Mouse (Mus musculus) hindbrain, embryonic 12.5 days (tissue): ENCODE data around the gene Abca13. TPM values are rescaled to one million over a fixed set of nuclear protein-coding genes. Genes with fewer than 3 reads are reported as not detected.

ENCODE experiments used
- ATAC-seq: fragments of 200-750 bp; cut with Nextera tagmentation; 2 replicates; pipeline ENCODE4 v1.8.0; 2017; ENCODE audit warnings: moderate TSS enrichment; ENCODE audit not compliant: low FRiP score
- H3K27ac ChIP-seq: fragments of 300-500 bp; sonication (generic); 2 replicates; pipeline ENCODE4 v1.5.1; 2016; ENCODE audit warnings: mild to moderate bottlenecking
- H3K27me3 ChIP-seq: fragments of 300-500 bp; sonication (generic); 2 replicates; pipeline ENCODE4 v1.6.1; 2016; ENCODE audit warnings: mild to moderate bottlenecking
- H3K36me3 ChIP-seq: fragments of 300-500 bp; sonication (generic); 2 replicates; pipeline ENCODE4 v1.6.1; 2016; ENCODE audit warnings: mild to moderate bottlenecking
- H3K4me1 ChIP-seq: fragments of 300-500 bp; sonication (generic); 2 replicates; pipeline ENCODE4 v1.6.1; 2016
- H3K4me2 ChIP-seq: fragments of 300-500 bp; sonication (generic); replicated peaks from 2 replicates; pipeline ENCODE4 v1.6.1; 2016; ENCODE audit warnings: mild to moderate bottlenecking
- H3K4me3 ChIP-seq: fragments of 300-500 bp; sonication (generic); 2 replicates; pipeline ENCODE4 v1.5.1; 2016; ENCODE audit warnings: mild to moderate bottlenecking
- H3K9ac ChIP-seq: fragments of 300-500 bp; sonication (generic); 2 replicates; pipeline ENCODE4 v1.6.1; 2016; ENCODE audit warnings: mild to moderate bottlenecking, moderate library complexity
- H3K9me3 ChIP-seq: fragments of 300-500 bp; sonication (generic); replicated peaks from 2 replicates; pipeline ENCODE4 v1.6.1; 2016; ENCODE audit warnings: mild to moderate bottlenecking
- WGBS: fragments of 180-500 bp; shearing (Covaris S2); methylation state at CpG from one replicate; pipeline ENCODE4 v1.1.7; 2016; 5-methylcytosine and 5-hydroxymethylcytosine counted together
- polyA plus RNA-seq: library from polyadenylated mRNA; unstranded; fragments of >200 nt; fragmentation: Nextera tagmentation; extraction: Ambion mirVana; gene quantifications from 2 replicates; pipeline ENCODE4 v1.2.1, GENCODE M21; 2016

The Abca13 gene
- polyA plus RNA-seq, 1 experiment from 2014 or later, result 0.04 TPM

GRCm38 (mm10) chr11:9570319-9570718 is 378.6 kb downstream of the Abca13 start:
- no peak overlapping the region for H3K4me2 ChIP-seq
- no peak overlapping the region for H3K4me3 ChIP-seq
- H3K4me1 ChIP-seq, result no peaks in the 10 kb centered on the region
- H3K27me3 ChIP-seq, result no peaks in the 10 kb centered on the region
- H3K9me3 ChIP-seq, result no peaks in the 10 kb centered on the region
- H3K36me3 ChIP-seq, result no peaks in the 10 kb centered on the region
- no peak overlapping the region for H3K27ac ChIP-seq
- H3K9ac ChIP-seq, result no peak overlapping the region
- WGBS, result 53% methylated on average over 6 of the region's 6 CpGs
- ATAC-seq, result no peak

- Histone ChIP-seq H3K4me3 (no peak overlapping the region), H3K9ac (no peak overlapping the region), H3K27me3 (no peaks in the 10 kb centered on the region), H3K4me1 (no peaks in the 10 kb centered on the region), H3K4me2 (no peak overlapping the region), H3K9me3 (no peaks in the 10 kb centered on the region), H3K36me3 (no peaks in the 10 kb centered on the region), H3K27ac (no peak overlapping the region)
- WGBS, result 68% methylated on average over 4 of the region's 4 CpGs
- no peak for ATAC-seq
Measured at GRCm38 (mm10) chr11:9574894-9575293, 383.2 kb downstream of the Abca13 start.

DNA sequence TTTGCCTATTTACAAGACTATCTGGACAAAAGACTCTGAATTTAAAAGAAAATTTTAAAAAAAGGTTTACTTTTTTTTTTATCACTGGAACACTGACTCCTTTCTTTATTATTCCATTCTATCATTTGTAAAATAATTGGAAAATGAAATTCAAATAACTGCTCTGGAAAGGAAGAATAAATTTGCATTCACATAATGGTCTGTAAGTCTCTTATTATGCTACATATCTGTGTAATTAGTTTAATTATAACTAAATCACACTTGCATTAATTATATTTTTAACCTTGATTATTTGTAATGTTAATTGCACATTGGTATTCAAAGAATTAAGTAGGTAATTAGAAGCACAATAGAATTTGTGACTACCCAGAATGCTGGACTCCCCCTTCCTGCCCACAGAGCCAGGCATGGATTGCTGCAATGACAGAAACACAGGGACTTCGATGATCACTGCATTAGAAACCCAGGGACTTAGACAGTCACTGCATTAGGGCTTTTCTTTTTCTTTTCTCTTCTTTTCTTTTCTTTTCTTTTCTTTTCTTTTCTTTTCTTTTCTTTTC is 400.1 kb downstream of the Abca13 start:
- H3K4me3 ChIP-seq, result no peak overlapping the region
- H3K9ac ChIP-seq, result no peak overlapping the region
- H3K27ac ChIP-seq, result no peak overlapping the region
- H3K4me2 ChIP-seq, result no peak overlapping the region
- H3K27me3 ChIP-seq, result no peaks in the 10 kb centered on the region
- H3K4me1 ChIP-seq, result no peaks in the 10 kb centered on the region
- ATAC-seq, result peak; percentile 77; the same call in 1 of the 2 replicates
- H3K9me3 ChIP-seq, result no peaks in the 10 kb centered on the region
- H3K36me3 ChIP-seq, result no peaks in the 10 kb centered on the region
- 63% methylated on average over 1 of the region's 1 CpGs for WGBS

DNA sequence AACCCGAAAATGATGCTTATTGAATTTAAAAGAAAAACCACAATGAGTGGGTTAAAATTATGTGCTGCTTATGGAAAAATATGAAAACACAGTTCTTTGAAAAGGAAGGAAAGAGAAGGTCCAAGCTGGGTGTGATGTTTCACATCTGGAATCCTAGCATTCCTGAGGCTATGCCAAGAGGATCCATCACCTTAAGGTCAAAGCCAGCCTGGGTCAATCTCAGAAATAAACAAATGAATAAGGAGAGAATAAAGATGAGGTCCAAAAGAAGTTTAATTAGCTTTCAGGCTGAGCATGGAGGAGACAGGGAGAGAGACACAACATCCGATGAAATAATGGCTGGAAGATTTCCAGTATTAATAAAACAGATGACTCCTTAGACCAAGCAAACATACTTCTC is 405.6 kb downstream of the Abca13 start:
- Histone ChIP-seq H3K27ac (no peak overlapping the region), H3K4me3 (no peak overlapping the region), H3K4me2 (no peak overlapping the region), H3K9me3 (no peaks in the 10 kb centered on the region), H3K36me3 (no peaks in the 10 kb centered on the region), H3K4me1 (no peaks in the 10 kb centered on the region), H3K27me3 (no peaks in the 10 kb centered on the region), H3K9ac (no peak overlapping the region)
- no peak for ATAC-seq
- WGBS, result 78% methylated on average over 2 of the region's 2 CpGs

GRCm38 (mm10) chr11:9601096-9601495 is 409.4 kb downstream of the Abca13 start:
- no peaks in the 10 kb centered on the region for H3K27me3 ChIP-seq
- H3K9me3 ChIP-seq, result no peaks in the 10 kb centered on the region
- no peaks in the 10 kb centered on the region for H3K36me3 ChIP-seq
- H3K27ac ChIP-seq, result no peak overlapping the region
- no peak for ATAC-seq
- no peak overlapping the region for H3K9ac ChIP-seq
- 93% methylated on average over 3 of the region's 3 CpGs for WGBS
- no peaks in the 10 kb centered on the region for H3K4me1 ChIP-seq
- no peak overlapping the region for H3K4me2 ChIP-seq
- H3K4me3 ChIP-seq, result no peak overlapping the region

GRCm38 (mm10) chr11:9602137-9602536 is 410.4 kb downstream of the Abca13 start:
- no peak for ATAC-seq
- Histone ChIP-seq H3K27me3 (no peaks in the 10 kb centered on the region), H3K4me1 (no peaks in the 10 kb centered on the region), H3K36me3 (no peaks in the 10 kb centered on the region), H3K4me3 (no peak overlapping the region), H3K9me3 (no peaks in the 10 kb centered on the region), H3K27ac (no peak overlapping the region), H3K9ac (no peak overlapping the region), H3K4me2 (no peak overlapping the region)
- WGBS, result 88% methylated on average over 4 of the region's 4 CpGs

GRCm38 (mm10) chr11:9608249-9608648 is 416.5 kb downstream of the Abca13 start:
- ATAC-seq, result no peak
- no peaks in the 10 kb centered on the region for H3K9me3 ChIP-seq
- H3K27ac ChIP-seq, result no peak overlapping the region
- no peaks in the 10 kb centered on the region for H3K4me1 ChIP-seq
- H3K4me3 ChIP-seq, result no peak overlapping the region
- H3K27me3 ChIP-seq, result no peaks in the 10 kb centered on the region
- H3K4me2 ChIP-seq, result no peak overlapping the region
- H3K36me3 ChIP-seq, result no peaks in the 10 kb centered on the region
- no peak overlapping the region for H3K9ac ChIP-seq

- Histone ChIP-seq H3K4me3 (no peak overlapping the region), H3K4me1 (no peaks in the 10 kb centered on the region), H3K27ac (no peak overlapping the region), H3K9ac (no peak overlapping the region), H3K4me2 (no peak overlapping the region), H3K27me3 (no peaks in the 10 kb centered on the region), H3K9me3 (no peaks in the 10 kb centered on the region), H3K36me3 (no peaks in the 10 kb centered on the region)
- ATAC-seq, result no peak
- 68% methylated on average over 3 of the region's 3 CpGs for WGBS
Measured at GRCm38 (mm10) chr11:9609075-9609474, 417.3 kb downstream of the Abca13 start.

GRCm38 (mm10) chr11:9616133-9616532 is 424.4 kb downstream of the Abca13 start:
- no peak for ATAC-seq
- Histone ChIP-seq H3K27me3 (no peaks in the 10 kb centered on the region), H3K4me1 (no peaks in the 10 kb centered on the region), H3K36me3 (no peaks in the 10 kb centered on the region), H3K9ac (no peak overlapping the region), H3K4me3 (no peak overlapping the region), H3K9me3 (no peaks in the 10 kb centered on the region), H3K4me2 (no peak overlapping the region), H3K27ac (no peak overlapping the region)
- WGBS, result 37% methylated on average over 2 of the region's 2 CpGs

DNA sequence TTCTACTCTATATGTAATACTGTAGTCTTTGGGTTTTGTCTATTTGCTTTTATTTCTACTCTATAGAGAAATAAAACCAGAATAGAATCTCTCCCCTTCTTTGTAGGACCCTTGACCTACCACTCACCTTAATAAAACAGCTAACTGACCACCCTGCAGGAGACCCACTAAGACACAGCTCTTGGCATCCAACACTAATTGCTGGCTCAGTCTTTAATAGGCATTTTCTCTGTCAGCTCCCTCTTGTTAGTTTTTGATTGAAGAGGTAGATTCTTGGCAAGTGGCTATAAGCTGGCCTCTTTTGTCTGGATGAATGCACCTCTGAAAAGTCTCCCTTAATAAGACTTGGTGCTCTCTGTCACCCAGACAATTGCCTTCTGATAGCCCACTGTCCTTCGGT is 424.9 kb downstream of the Abca13 start:
- Histone ChIP-seq H3K4me2 (no peak overlapping the region), H3K27ac (no peak overlapping the region), H3K36me3 (no peaks in the 10 kb centered on the region), H3K4me3 (no peak overlapping the region), H3K27me3 (no peaks in the 10 kb centered on the region), H3K4me1 (no peaks in the 10 kb centered on the region), H3K9ac (no peak overlapping the region), H3K9me3 (no peaks in the 10 kb centered on the region)
- 43% methylated on average over 1 of the region's 1 CpGs for WGBS
- no peak for ATAC-seq

DNA sequence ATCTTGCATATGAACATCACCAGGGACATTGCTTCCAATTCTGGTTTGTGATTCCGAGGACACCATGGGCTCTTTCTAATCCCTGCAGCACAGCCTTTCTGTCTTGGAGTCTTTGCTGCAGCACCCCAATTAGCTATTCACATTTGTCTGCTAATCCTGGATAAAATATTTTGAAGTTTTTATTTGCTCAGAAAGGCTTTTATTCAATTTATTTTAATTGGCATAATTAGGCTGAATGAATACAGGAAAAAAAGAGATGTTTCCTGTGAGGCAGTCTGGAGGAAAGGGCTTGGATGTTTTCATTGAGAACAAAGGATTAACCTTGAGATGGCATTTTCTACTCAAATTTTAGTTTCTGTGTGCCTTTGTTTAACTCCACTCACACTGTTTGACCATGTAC is 428.2 kb downstream of the Abca13 start:
- Histone ChIP-seq H3K4me1 (no peaks in the 10 kb centered on the region), H3K9ac (no peak overlapping the region), H3K4me2 (no peak overlapping the region), H3K27ac (no peak overlapping the region), H3K9me3 (no peaks in the 10 kb centered on the region), H3K27me3 (no peaks in the 10 kb centered on the region), H3K36me3 (no peaks in the 10 kb centered on the region), H3K4me3 (no peak overlapping the region)
- ATAC-seq, result no peak
- 74% methylated on average over 1 of the region's 1 CpGs for WGBS

- H3K9me3 ChIP-seq, result no peaks in the 10 kb centered on the region
- H3K4me3 ChIP-seq, result no peak overlapping the region
- 84% methylated on average over 2 of the region's 2 CpGs for WGBS
- no peak for ATAC-seq
- no peak overlapping the region for H3K4me2 ChIP-seq
- H3K27ac ChIP-seq, result no peak overlapping the region
- no peaks in the 10 kb centered on the region for H3K4me1 ChIP-seq
- no peak overlapping the region for H3K9ac ChIP-seq
- no peaks in the 10 kb centered on the region for H3K36me3 ChIP-seq
- no peaks in the 10 kb centered on the region for H3K27me3 ChIP-seq
Measured at GRCm38 (mm10) chr11:9622888-9623287, 431.1 kb downstream of the Abca13 start.

- no peaks in the 10 kb centered on the region for H3K27me3 ChIP-seq
- no peak for ATAC-seq
- no peak overlapping the region for H3K4me3 ChIP-seq
- no peaks in the 10 kb centered on the region for H3K36me3 ChIP-seq
- no peaks in the 10 kb centered on the region for H3K9me3 ChIP-seq
- no peak overlapping the region for H3K9ac ChIP-seq
- no peak overlapping the region for H3K27ac ChIP-seq
- WGBS, result 85% methylated on average over 1 of the region's 1 CpGs
- H3K4me1 ChIP-seq, result no peaks in the 10 kb centered on the region
- no peak overlapping the region for H3K4me2 ChIP-seq
Measured at GRCm38 (mm10) chr11:9624753-9625152, 433.0 kb downstream of the Abca13 start.
